ENCODE assay signal across 7 mouse cellular contexts in genomic region chr6:119104246-119104645, GRCm38 (mm10).
DNase-seq lines count a peak whose midpoint lies in the region; ATAC-seq and TF ChIP-seq lines count a peak whose summit lies in the region.

No protein-coding gene starts in this region.

- peak; percentile 88 for DNase-seq in adrenal gland, adult 18-20 months (ENCODE audit: low spot score in 2 of 2)
- DNase-seq in heart, adult 9 months (ENCODE audit: low spot score in 2 of 2) = peak; percentile 23 to 61
- peak; percentile 69 for DNase-seq in left cerebral cortex, adult 11 months (ENCODE audit: low spot score)
- DNase-seq in midbrain, embryonic 11.5 days (ENCODE audit: low spot score, missing footprints) = peak; percentile 95
- peak; percentile 31 to 73 for DNase-seq in spleen, postnatal 10 days (ENCODE audit: low spot score in 2 of 2)

- WGBS in midbrain, embryonic 11.5 days = 38% methylated on average over 8 of the region's 8 CpGs

- no peak overlapping the region for H3K9ac ChIP-seq in ES-Bruce4 (ENCODE audit: low read depth, poor library complexity, severe bottlenecking)
- no peak overlapping the region for H3K9ac ChIP-seq in midbrain, embryonic 11.5 days (ENCODE audit: low read length)

- TF ChIP-seq EP300 in ES-Bruce4 (IDR thresholded peaks at IDR 0.05; ENCODE audit: insufficient read depth, low read depth, low read length) = no peak

- TF ChIP-seq POLR2A in ES-Bruce4 (IDR thresholded peaks at IDR 0.05; ENCODE audit: insufficient read depth, low read length) = no peak

- no peaks in the 10 kb centered on the region for H3K4me1 ChIP-seq in ES-Bruce4 (ENCODE audit: control insufficient read depth, insufficient read depth, low read length)
- H3K4me1 ChIP-seq in midbrain, embryonic 11.5 days (ENCODE audit: control insufficient read depth, insufficient read depth, low read length) = peaks cover 10% of the 10 kb centered on the region

- H3K9me3 ChIP-seq in ES-Bruce4 (replicated peaks; ENCODE audit: control insufficient read depth, insufficient read depth, low read length, poor library complexity, severe bottlenecking) = no peaks in the 10 kb centered on the region
- H3K9me3 ChIP-seq in midbrain, embryonic 11.5 days (ENCODE audit: control insufficient read depth, low read length) = no peaks in the 10 kb centered on the region

- H3K36me3 ChIP-seq in ES-Bruce4 (ENCODE audit: control insufficient read depth, insufficient read depth, low read length, poor library complexity, severe bottlenecking) = no peaks in the 10 kb centered on the region
- no peaks in the 10 kb centered on the region for H3K36me3 ChIP-seq in midbrain, embryonic 11.5 days (ENCODE audit: control insufficient read depth, insufficient read depth, low read length)

- H3K4me3 ChIP-seq in ES-Bruce4 (ENCODE audit: low read depth, low read length) = no peak overlapping the region
- H3K4me3 ChIP-seq in midbrain, embryonic 11.5 days (ENCODE audit: low read depth, low read length) = no peak overlapping the region

- H3K27me3 ChIP-seq in ES-Bruce4 (ENCODE audit: control insufficient read depth, insufficient read depth, low read length, poor library complexity, severe bottlenecking) = peaks cover 20% of the 10 kb centered on the region
- H3K27me3 ChIP-seq in midbrain, embryonic 11.5 days (ENCODE audit: control insufficient read depth, insufficient read depth, low read length) = peaks cover 34% of the 10 kb centered on the region

- ATAC-seq in common myeloid progenitor, adult 5-6 weeks (replicated peaks; ENCODE audit: low read depth, poor library complexity, severe bottlenecking) = peak; percentile 56
- no peak for ATAC-seq in midbrain, embryonic 11.5 days (ENCODE audit: low FRiP score)

- H3K27ac ChIP-seq in ES-Bruce4 (ENCODE audit: insufficient read depth, low read length) = no peak overlapping the region
- no peak overlapping the region for H3K27ac ChIP-seq in midbrain, embryonic 11.5 days (ENCODE audit: low read depth, low read length)

- no peak overlapping the region for H3K4me2 ChIP-seq in midbrain, embryonic 11.5 days

- peak; percentile 87 for TF ChIP-seq CTCF in ES-Bruce4 (IDR thresholded peaks at IDR 0.05; ENCODE audit: low read depth, low read length)

Comparison
In these comparisons a context has a peak if more than half of its experiments do, and no peak if none do; other contexts are left out.
1. DNase-seq: peak in every context shown above with its lines; median percentile 95 in midbrain, embryonic 11.5 days; 88 in adrenal gland, adult 18-20 months; 69 in left cerebral cortex, adult 11 months; 52 in spleen, postnatal 10 days; 42 in heart, adult 9 months.